Mouse (Mus musculus) MEL (cell line): ENCODE data around the gene 2810459M11Rik. TPM values are rescaled to one million over a fixed set of nuclear protein-coding genes. Genes with fewer than 3 reads are reported as not detected.

ENCODE experiments used
- DNase-seq: peaks from one replicate; pipeline ENCODE4 v3.0.0; 2011; ENCODE audit warnings: low read depth, low spot score
- H3K27ac ChIP-seq: 2 replicates; pipeline ENCODE4 v1.5.1; 2012; ENCODE audit warnings: low read depth, mild to moderate bottlenecking, control low read depth, low read length, moderate library complexity; ENCODE audit not compliant: control insufficient read depth
- H3K27me3 ChIP-seq, 2 experiments: fragments of 150-350 bp in 1 of 2; sonication (generic) in 1 of 2; 2 replicates each; pipeline ENCODE4 v1.6.1; 2012; ENCODE audit warnings: low read length in 2 of 2, mild to moderate bottlenecking in 2 of 2, improper control_type of control experiment in 1 of 2, moderate library complexity in 1 of 2; ENCODE audit not compliant: insufficient read depth in 2 of 2, control insufficient read depth in 1 of 2
- H3K36me3 ChIP-seq, 2 experiments: 2 replicates each; pipeline ENCODE4 v1.6.1; 2012 to 2014; ENCODE audit warnings: low read length in 2 of 2, improper control_type of control experiment in 1 of 2, inconsistent platforms in 1 of 2, mild to moderate bottlenecking in 1 of 2; ENCODE audit not compliant: insufficient read depth in 2 of 2, control insufficient read depth in 1 of 2
- H3K4me1 ChIP-seq, 2 experiments: fragments of 150-350 bp in 1 of 2; sonication (generic) in 1 of 2; 2 replicates each; pipeline ENCODE4 v1.6.1; 2012; ENCODE audit warnings: low read length in 2 of 2, improper control_type of control experiment in 1 of 2, mild to moderate bottlenecking in 1 of 2; ENCODE audit not compliant: insufficient read depth in 2 of 2, control insufficient read depth in 1 of 2
- H3K4me3 ChIP-seq, 2 experiments: fragments of 150-350 bp in 1 of 2; sonication (generic) in 1 of 2; 2 replicates each; pipeline ENCODE4 v1.5.1; 2012; ENCODE audit warnings: low read depth in 2 of 2, low read length in 2 of 2, mild to moderate bottlenecking in 2 of 2, moderate library complexity in 2 of 2, control low read depth in 1 of 2, improper control_type of control experiment in 1 of 2; ENCODE audit not compliant: control insufficient read depth in 1 of 2, insufficient read depth in 1 of 2
- H3K79me2 ChIP-seq: 2 replicates; pipeline ENCODE4 v1.6.1; 2012; ENCODE audit warnings: mild to moderate bottlenecking, low read length, moderate library complexity; ENCODE audit not compliant: control insufficient read depth, poor library complexity, insufficient read depth
- H3K9ac ChIP-seq: 2 replicates; pipeline ENCODE4 v1.6.1; 2012; ENCODE audit warnings: low read depth, mild to moderate bottlenecking, control low read depth, low read length, moderate library complexity; ENCODE audit not compliant: control insufficient read depth, poor library complexity, severe bottlenecking
- H3K9me3 ChIP-seq: fragments of 150-350 bp; sonication (generic); replicated peaks from 2 replicates; pipeline ENCODE4 v1.6.1; 2012; ENCODE audit warnings: mild to moderate bottlenecking, low read length, improper control_type of control experiment, moderate library complexity; ENCODE audit not compliant: insufficient read depth
- CHD1 ChIP-seq: IDR thresholded peaks from 2 replicates; pipeline ENCODE4 v1.6.1; 2012; ENCODE audit warnings: low read depth, mild to moderate bottlenecking, inconsistent platforms, low read length, improper control_type of control experiment
- CTCF ChIP-seq, 3 experiments: IDR thresholded peaks in 2 of 3; conservative IDR thresholded peaks in 1 of 3; 2 replicates each; pipeline ENCODE4 v1.5.1; 2011 to 2012; ENCODE audit warnings: low read length in 3 of 3, low read depth in 2 of 3, mild to moderate bottlenecking in 2 of 3, improper control_type of control experiment in 1 of 3, inconsistent platforms in 1 of 3, mixed read lengths in 1 of 3, moderate library complexity in 1 of 3; ENCODE audit not compliant: control insufficient read depth in 1 of 3, insufficient read depth in 1 of 3, poor library complexity in 1 of 3, severe bottlenecking in 1 of 3
- E2F4 ChIP-seq: IDR thresholded peaks from 2 replicates; pipeline ENCODE4 v1.6.1; 2011; ENCODE audit warnings: low read depth, low read length, improper control_type of control experiment, borderline replicate concordance
- ELF1 ChIP-seq: IDR thresholded peaks from 2 replicates; pipeline ENCODE4 v1.6.1; 2014; ENCODE audit warnings: low read depth, mild to moderate bottlenecking, inconsistent platforms, low read length, improper control_type of control experiment, moderate library complexity
- ETS1 ChIP-seq: IDR thresholded peaks from 2 replicates; pipeline ENCODE4 v1.6.1; 2012; ENCODE audit warnings: low read depth, mild to moderate bottlenecking, inconsistent platforms, low read length, improper control_type of control experiment, moderate library complexity
- GABPA ChIP-seq: IDR thresholded peaks from 2 replicates; pipeline ENCODE4 v1.6.1; 2012; ENCODE audit warnings: low read depth, mild to moderate bottlenecking, inconsistent platforms, low read length, improper control_type of control experiment, moderate library complexity
- MAFK ChIP-seq: IDR thresholded peaks from 2 replicates; pipeline ENCODE4 v1.6.1; 2011; ENCODE audit warnings: low read depth, mild to moderate bottlenecking, low read length, improper control_type of control experiment, borderline replicate concordance
- MAZ ChIP-seq: IDR thresholded peaks from 2 replicates; pipeline ENCODE4 v1.6.1; 2012; ENCODE audit warnings: low read depth, mild to moderate bottlenecking, inconsistent platforms, low read length, improper control_type of control experiment
- MXI1 ChIP-seq: IDR thresholded peaks from 2 replicates; pipeline ENCODE4 v1.6.1; 2011; ENCODE audit warnings: mild to moderate bottlenecking, low read depth, low read length, improper control_type of control experiment
- MYC ChIP-seq: IDR thresholded peaks from 2 replicates; pipeline ENCODE4 v1.6.1; 2011; ENCODE audit warnings: low read depth, mild to moderate bottlenecking, low read length, improper control_type of control experiment, moderate library complexity
- NELFE ChIP-seq: IDR thresholded peaks from 2 replicates; pipeline ENCODE4 v1.6.1; 2011; ENCODE audit warnings: low read depth, low read length, improper control_type of control experiment
- POLR2A ChIP-seq, 2 experiments: IDR thresholded peaks; 2 replicates each; pipeline ENCODE4 v1.6.1; 2011 to 2012; ENCODE audit warnings: low read length in 2 of 2, mild to moderate bottlenecking in 2 of 2, control low read depth in 1 of 2, improper control_type of control experiment in 1 of 2, low read depth in 1 of 2, moderate library complexity in 1 of 2; ENCODE audit not compliant: control insufficient read depth in 1 of 2, insufficient read depth in 1 of 2, poor library complexity in 1 of 2
- POLR2AphosphoS2 ChIP-seq: IDR thresholded peaks from 2 replicates; pipeline ENCODE4 v1.6.1; 2011; ENCODE audit warnings: low read length, improper control_type of control experiment
- POLR2AphosphoS5 ChIP-seq: IDR thresholded peaks from 2 replicates; pipeline ENCODE4 v1.6.1; 2012; ENCODE audit warnings: low read depth, borderline replicate concordance, mild to moderate bottlenecking, inconsistent platforms, low read length, moderate library complexity, mixed read lengths
- RAD21 ChIP-seq: IDR thresholded peaks from 2 replicates; pipeline ENCODE4 v1.6.1; 2011; ENCODE audit warnings: mild to moderate bottlenecking, low read depth, low read length, improper control_type of control experiment
- RCOR1 ChIP-seq: IDR thresholded peaks from 2 replicates; pipeline ENCODE4 v1.6.1; 2012; ENCODE audit warnings: low read depth, mild to moderate bottlenecking, inconsistent platforms, low read length, improper control_type of control experiment
- TBP ChIP-seq: IDR thresholded peaks from 2 replicates; pipeline ENCODE4 v1.8.0; 2011; ENCODE audit warnings: low read depth, low read length, improper control_type of control experiment
- TCF12 ChIP-seq: IDR thresholded peaks from 2 replicates; pipeline ENCODE4 v1.6.1; 2014; ENCODE audit warnings: low read depth, mild to moderate bottlenecking, inconsistent platforms, low read length, improper control_type of control experiment, moderate library complexity
- ZMIZ1 ChIP-seq: IDR thresholded peaks from 2 replicates; pipeline ENCODE4 v1.6.1; 2012; ENCODE audit warnings: low read depth, mild to moderate bottlenecking, inconsistent platforms, low read length, improper control_type of control experiment, moderate library complexity
- polyA plus RNA-seq, 2 experiments: library from polyadenylated mRNA; stranded (reverse) in 1 of 2; unstranded in 1 of 2; fragments of >175 nt in 1 of 2; fragments of >200 nt in 1 of 2; gene quantifications; 2 replicates each; pipeline versions ENCODE4 v1.2.1 to v1.2.4; 2012; ENCODE audit warnings: low replicate concordance in 2 of 2, low read depth in 1 of 2; ENCODE audit not compliant: insufficient read length in 2 of 2, insufficient read depth in 1 of 2, missing spikeins in 1 of 2
- total RNA-seq: library from RNA; depleted of rRNA; stranded (reverse); fragments of 300-350 nt; gene quantifications from 2 replicates; pipeline ENCODE4 v1.2.3, GENCODE M21; 2012

The 2810459M11Rik gene
- total and polyA plus RNA-seq, 3 experiments: not detected

- H3K4me3 ChIP-seq: no peak overlapping the region
- no peaks in the 10 kb centered on the region; a peak in 2 of 4 replicates for H3K27me3 ChIP-seq
- no peak for TF ChIP-seq CTCF (IDR thresholded peaks at IDR 0.05 in 2 of 3, conservative IDR thresholded peaks at IDR 0.05 in 1 of 3; ENCODE audit: control insufficient read depth in 1 of 3, insufficient read depth in 1 of 3, low read depth in 2 of 3, low read length in 3 of 3, poor library complexity in 1 of 3, severe bottlenecking in 1 of 3)
- no peak for DNase-seq
- H3K9me3 ChIP-seq: no peaks in the 10 kb centered on the region
- no peaks in the 10 kb centered on the region for H3K79me2 ChIP-seq
- no peaks in the 10 kb centered on the region for H3K36me3 ChIP-seq
- H3K4me1 ChIP-seq: 0 out of 4 replicates have a peak, but pooled peaks cover 0 to 3% of the 10 kb centered on the region in 2 experiments
- H3K27ac ChIP-seq: no peak overlapping the region
- H3K9ac ChIP-seq: no peak overlapping the region
These were observed 5.5 kb upstream of the 2810459M11Rik start for GRCm38 (mm10) chr1:86040131-86040530.

GRCm38 (mm10) chr1:86040817-86041216, 4.8 kb upstream of the 2810459M11Rik start:
- TF ChIP-seq MYC (no peak), RCOR1 (no peak), POLR2AphosphoS2 (no peak), ETS1 (no peak), ZMIZ1 (no peak), TBP (no peak), MAZ (no peak), CHD1 (no peak), RAD21 (no peak), ELF1 (no peak), MXI1 (no peak), POLR2A (IDR thresholded peaks at IDR 0.05; ENCODE audit: control insufficient read depth in 1 of 2, insufficient read depth in 1 of 2, low read depth in 1 of 2, low read length in 2 of 2, poor library complexity in 1 of 2) (no peak), CTCF (IDR thresholded peaks at IDR 0.05 in 2 of 3, conservative IDR thresholded peaks at IDR 0.05 in 1 of 3; ENCODE audit: control insufficient read depth in 1 of 3, insufficient read depth in 1 of 3, low read depth in 2 of 3, low read length in 3 of 3, poor library complexity in 1 of 3, severe bottlenecking in 1 of 3) (no peak), POLR2AphosphoS5 (no peak), MAFK (no peak)
- TF ChIP-seq, all 39 proteins: peak for 0
- no peaks in the 10 kb centered on the region for H3K9me3 ChIP-seq
- H3K79me2 ChIP-seq: no peaks in the 10 kb centered on the region
- H3K4me1 ChIP-seq: 0 out of 4 replicates have a peak, but pooled peaks cover 0 to 3% of the 10 kb centered on the region in 2 experiments
- no peak overlapping the region for H3K9ac ChIP-seq
- H3K27ac ChIP-seq: no peak overlapping the region
- no peak overlapping the region for H3K4me3 ChIP-seq
- no peak for DNase-seq
- no peaks in the 10 kb centered on the region; a peak in 2 of 4 replicates for H3K27me3 ChIP-seq
- H3K36me3 ChIP-seq: no peaks in the 10 kb centered on the region

GRCm38 (mm10) chr1:86045056-86045455, 607 bp upstream of the 2810459M11Rik start:
- no peaks in the 10 kb centered on the region for H3K79me2 ChIP-seq
- H3K4me1 ChIP-seq: peaks cover 0 to 2% of the 10 kb centered on the region in 2 experiments; a peak in 1 of 4 replicates
- no peak overlapping the region for H3K27ac ChIP-seq
- H3K36me3 ChIP-seq: no peaks in the 10 kb centered on the region
- no peak for DNase-seq
- peaks cover 0 to 6% of the 10 kb centered on the region in 2 experiments; a peak in 3 of 4 replicates for H3K27me3 ChIP-seq
- no peak overlapping the region for H3K9ac ChIP-seq
- no peak for TF ChIP-seq NELFE
- no peak for TF ChIP-seq CTCF (IDR thresholded peaks at IDR 0.05 in 2 of 3, conservative IDR thresholded peaks at IDR 0.05 in 1 of 3; ENCODE audit: control insufficient read depth in 1 of 3, insufficient read depth in 1 of 3, low read depth in 2 of 3, low read length in 3 of 3, poor library complexity in 1 of 3, severe bottlenecking in 1 of 3)
- TF ChIP-seq TCF12: no peak
- TF ChIP-seq GABPA: no peak
- no peak for TF ChIP-seq MYC
- no peak for TF ChIP-seq E2F4
- no peak for TF ChIP-seq ELF1
- no peaks in the 10 kb centered on the region for H3K9me3 ChIP-seq
- no peak overlapping the region for H3K4me3 ChIP-seq
